Mouse (Mus musculus) heart, adult 10 weeks (tissue): ENCODE data around the gene Gm21876. TPM values are rescaled to one million over a fixed set of nuclear protein-coding genes. Genes with fewer than 3 reads are reported as not detected.

Experiments
- polyA plus RNA-seq: library from polyadenylated mRNA; stranded (reverse); fragments of 350-450 nt; fragmentation: Illumina TruSeq; extraction: RNeasy Lipid Tissue Mini Kit (QIAGEN cat#74804); gene quantifications from one replicate; pipeline ENCODE4 v1.2.3, GENCODE M21; 2014; ENCODE audit warnings: low read depth, low replicate concordance

Gene Gm21876
- not detected for polyA plus RNA-seq

GRCm38 (mm10) chrX:21175553-21175952, at the start of gene Gm21876:
Gene Gm21876 (minus strand): TSS chrX:21175653.

Other genes with a start within 250 kb of the Gm21876 start
- gene Cfp, start 244.1 kb downstream of the Gm21876 start, polyA plus RNA-seq: 12.5 TPM
- 11.5 TPM for gene Elk1, start 225.0 kb downstream of the Gm21876 start, polyA plus RNA-seq
- gene Uxt, start 213.6 kb downstream of the Gm21876 start, polyA plus RNA-seq: 65.0 TPM
- gene Zfp182, start 113.3 kb downstream of the Gm21876 start, polyA plus RNA-seq: 5.2 TPM
- not detected for gene Spaca5, start 107.2 kb downstream of the Gm21876 start, polyA plus RNA-seq
- 0.18 TPM for gene Zfp300, start 86.1 kb downstream of the Gm21876 start, polyA plus RNA-seq
- not detected for gene Ssxa1, start 59.8 kb downstream of the Gm21876 start, polyA plus RNA-seq